Mouse (Mus musculus) spleen, embryonic (tissue): ENCODE measurements around the gene Myl6b.

Source experiments
- CTCF ChIA-PET: fragments of 350-600 bp; sonication (Branson Sonifier 250); formaldehyde crosslinking; loops from one replicate; lab custom pipeline; 2022; lab: Charles Lee

Gene Myl6b

DNA sequence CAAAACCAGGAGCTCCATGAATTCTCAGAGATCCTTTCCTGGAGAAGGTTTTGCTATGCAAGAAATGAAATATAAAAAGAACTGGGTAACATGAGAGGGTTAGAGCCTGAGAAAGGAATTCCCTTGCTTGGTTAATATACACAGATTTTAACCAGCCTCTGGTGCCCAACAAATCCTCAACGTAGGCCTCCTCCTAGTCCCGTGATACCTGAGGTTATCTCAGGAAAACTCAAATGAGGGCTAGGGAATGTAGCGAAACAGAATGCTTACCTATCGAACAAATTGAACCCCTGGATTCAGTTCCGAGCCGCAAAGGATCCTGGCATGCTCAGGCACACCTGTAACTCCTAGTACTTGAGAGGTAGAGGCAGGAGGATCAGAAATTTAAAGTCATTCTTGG is 40.8 kb downstream of the Myl6b start:
- CTCF ChIA-PET: interaction anchor here (0.5 kb wide), 1 partner anchor 281 kb away, joined by 6 read pairs; no protein-coding TSS in a partner anchor

DNA sequence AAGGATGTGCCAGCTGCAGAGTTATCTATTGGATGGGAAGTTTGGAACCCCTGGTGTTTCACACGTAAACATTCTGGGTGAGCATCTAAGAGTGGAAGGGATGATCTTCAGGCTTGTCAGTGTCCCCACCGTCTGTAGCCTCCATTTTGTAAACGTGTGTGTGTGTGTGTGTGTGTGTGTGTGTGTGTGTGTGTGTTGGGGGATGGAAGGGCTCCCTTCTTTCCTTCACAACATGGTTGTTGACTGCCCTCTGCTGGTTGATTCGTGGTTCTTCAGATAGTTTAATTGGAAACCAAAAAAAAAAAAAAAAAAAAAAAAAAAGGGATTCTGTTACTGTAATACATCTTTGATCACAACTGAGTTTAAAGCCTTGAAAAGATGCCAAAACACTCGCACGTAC is 43.2 kb downstream of the Myl6b start:
- CTCF ChIA-PET: interaction anchor here (0.7 to 1.7 kb wide), 4 partner anchors 15 to 119 kb away, joined by 3 to 11 read pairs (median 4); partner anchors contain the start of genes Nabp2 and Rnf41

DNA sequence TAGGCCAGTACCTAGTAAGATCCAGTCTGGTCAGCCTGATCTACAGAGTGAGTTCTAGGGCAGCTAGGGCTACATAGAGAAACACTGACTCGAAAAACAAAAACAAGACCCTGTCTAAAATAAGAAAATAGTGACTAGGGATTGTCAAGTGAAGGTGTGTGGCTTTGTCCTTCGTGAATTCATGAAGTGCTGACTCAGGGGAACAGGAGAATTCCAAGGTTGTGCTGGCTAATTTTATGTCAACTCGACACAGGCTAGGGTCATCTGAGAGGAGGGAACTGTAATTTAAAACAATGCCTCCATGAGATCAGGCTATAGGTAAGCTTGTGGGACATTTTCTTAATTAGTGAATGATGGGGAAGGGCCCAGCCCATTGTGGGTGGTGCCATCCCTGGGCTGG is 44.0 kb downstream of the Myl6b start:
- CTCF ChIA-PET: interaction anchor here (0.6 to 1.7 kb wide), 4 partner anchors 43 to 127 kb away, joined by 3 to 11 read pairs (median 4); partner anchors contain the start of genes Nabp2 and Rnf41

DNA sequence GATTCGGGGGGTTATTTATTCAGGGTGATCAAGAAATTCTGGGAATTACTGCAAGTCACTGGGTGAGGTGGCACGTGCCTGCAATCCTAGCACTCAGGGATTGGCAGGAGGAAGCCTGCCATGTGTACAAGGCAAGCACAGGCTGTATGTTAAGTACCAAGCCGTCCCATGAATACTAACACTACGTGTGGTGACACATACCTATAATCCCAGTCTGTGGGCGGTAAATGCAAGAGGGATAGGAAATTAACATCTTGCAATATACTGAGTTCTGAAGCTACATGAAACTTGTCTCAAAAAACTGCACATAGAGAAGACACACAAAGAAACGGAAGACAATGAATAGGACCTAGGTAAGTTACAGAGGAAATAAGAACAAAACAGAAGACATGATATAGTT is 47.5 kb downstream of the Myl6b start:
- CTCF ChIA-PET: interaction anchor here (0.6 kb wide), 1 partner anchor 38 kb away, joined by 4 read pairs; no protein-coding TSS in a partner anchor

DNA sequence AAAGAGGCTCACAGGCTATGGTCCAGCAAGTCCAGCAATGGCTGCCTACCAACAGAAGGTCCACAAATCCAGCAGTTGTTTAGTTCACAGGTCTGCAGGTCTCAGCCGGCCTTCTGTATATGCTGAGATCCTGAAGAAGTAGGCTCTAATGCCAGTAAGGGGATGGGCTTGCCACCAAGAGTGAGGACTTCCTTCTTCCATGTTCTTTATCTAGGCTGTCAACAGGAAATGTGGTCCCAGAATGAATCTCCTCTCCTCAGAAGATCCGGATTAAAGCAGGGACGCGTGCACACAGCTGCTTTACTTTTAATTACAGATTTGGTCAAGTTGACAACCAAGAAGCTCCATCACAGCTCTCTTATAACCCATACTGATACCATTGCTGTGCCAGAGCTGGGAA is 53.1 kb downstream of the Myl6b start:
- CTCF ChIA-PET: no interaction called here

DNA sequence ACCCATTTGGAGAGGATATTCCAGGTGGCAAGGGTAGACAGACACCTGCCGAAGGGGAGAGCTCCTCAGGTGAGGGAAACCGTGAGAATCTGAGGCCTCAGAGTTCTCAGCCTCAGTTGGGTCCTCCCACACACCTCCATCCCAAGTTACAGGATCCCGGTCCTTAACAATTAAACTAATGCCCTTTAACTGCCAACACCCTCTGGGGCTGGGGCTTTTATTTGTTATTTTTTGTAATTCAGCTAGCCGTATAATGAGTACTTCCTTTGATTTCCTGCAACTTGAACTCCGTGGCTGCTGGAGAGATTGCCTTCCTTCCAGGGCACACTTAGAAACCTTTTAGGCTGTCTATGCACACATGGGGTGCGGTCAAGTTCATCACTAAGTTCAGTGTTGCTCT is 54.1 kb downstream of the Myl6b start:
- CTCF ChIA-PET: no interaction called here
